Mouse (Mus musculus) right cerebral cortex, postnatal 4 days (tissue): ENCODE data around the gene Arhgap27.
"Not testable (repeated sequence)": the region's sequence is repeated elsewhere in the genome, so short reads cannot be mapped to it uniquely, and the experiment has no call there.

Experiments
- DNase-seq: peaks from one replicate; pipeline ENCODE4 v3.0.0-alpha.2; 2022

Gene Arhgap27

DNA sequence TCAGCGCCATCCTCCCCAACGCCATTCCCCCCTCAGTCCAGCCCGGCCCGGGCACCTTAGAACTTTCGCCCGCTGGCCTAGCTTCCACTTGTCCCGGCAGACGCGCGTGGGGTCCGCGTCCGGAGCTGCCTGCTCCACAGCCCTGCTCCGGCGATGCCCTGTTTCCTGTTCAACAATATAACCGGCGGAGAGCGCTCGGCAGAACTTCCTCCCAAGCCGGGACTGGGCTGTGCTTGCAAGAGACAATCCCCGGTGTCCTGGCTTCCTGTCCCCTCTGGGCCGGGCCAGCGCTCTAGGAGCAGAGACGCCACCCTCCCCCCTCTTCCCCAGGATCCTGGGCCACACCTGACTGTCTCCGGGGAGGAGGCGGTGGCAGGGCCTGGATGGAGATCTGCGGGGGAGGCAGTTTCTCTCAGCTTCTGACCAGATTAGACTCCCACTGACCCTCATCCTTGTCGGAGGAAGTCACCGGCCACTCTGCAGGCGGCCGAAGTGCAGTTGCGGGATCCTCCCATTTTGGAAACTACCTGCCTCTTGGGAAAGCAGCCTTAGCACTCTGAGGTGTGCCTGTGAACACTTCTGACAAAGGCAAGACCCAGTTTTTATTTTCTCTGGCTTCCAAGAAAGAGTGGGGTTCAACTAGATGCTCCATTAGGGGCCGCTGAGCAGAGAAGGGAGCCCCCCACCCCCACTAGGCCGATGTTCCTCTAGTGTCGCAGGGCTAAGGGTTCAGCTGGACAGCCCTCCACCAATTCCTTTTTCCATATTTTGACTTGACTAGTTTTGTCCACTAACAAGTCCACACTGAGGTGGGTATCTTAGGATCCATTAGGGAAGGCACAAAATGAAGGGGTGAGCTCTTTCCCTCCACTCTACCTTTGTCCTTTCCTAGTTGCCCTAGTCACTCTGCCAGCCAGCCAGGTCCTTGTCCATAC, at the start of gene Arhgap27:
Gene Arhgap27, minus strand, starts transcription at position 479 of the 935 bp plus-strand sequence.
- peak; percentile 39 for DNase-seq

DNA sequence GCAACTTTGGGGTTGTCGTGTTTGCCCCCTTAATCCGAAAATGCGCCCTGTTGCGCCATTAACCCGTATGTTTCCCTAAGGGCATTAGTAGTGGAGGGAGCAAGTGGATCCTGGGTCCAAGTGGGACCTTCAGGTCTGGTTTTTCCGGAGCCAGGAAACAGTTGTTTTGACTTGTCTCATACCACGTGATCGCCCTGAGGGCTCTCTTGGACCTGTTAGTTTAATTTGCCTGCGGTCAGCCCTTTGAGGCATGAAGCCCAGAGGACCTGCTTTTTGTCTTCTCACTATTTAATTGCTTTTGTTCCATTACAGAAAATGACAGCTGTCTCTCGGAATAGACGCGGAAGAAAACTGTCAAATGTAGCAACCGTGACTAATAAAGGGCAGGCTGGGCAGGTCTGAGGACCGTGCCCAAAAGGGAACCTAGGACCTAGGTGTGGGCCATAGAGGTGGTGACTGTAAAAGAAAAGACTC, 49.5 kb upstream of the Arhgap27 start:
- no peak for DNase-seq

DNA sequence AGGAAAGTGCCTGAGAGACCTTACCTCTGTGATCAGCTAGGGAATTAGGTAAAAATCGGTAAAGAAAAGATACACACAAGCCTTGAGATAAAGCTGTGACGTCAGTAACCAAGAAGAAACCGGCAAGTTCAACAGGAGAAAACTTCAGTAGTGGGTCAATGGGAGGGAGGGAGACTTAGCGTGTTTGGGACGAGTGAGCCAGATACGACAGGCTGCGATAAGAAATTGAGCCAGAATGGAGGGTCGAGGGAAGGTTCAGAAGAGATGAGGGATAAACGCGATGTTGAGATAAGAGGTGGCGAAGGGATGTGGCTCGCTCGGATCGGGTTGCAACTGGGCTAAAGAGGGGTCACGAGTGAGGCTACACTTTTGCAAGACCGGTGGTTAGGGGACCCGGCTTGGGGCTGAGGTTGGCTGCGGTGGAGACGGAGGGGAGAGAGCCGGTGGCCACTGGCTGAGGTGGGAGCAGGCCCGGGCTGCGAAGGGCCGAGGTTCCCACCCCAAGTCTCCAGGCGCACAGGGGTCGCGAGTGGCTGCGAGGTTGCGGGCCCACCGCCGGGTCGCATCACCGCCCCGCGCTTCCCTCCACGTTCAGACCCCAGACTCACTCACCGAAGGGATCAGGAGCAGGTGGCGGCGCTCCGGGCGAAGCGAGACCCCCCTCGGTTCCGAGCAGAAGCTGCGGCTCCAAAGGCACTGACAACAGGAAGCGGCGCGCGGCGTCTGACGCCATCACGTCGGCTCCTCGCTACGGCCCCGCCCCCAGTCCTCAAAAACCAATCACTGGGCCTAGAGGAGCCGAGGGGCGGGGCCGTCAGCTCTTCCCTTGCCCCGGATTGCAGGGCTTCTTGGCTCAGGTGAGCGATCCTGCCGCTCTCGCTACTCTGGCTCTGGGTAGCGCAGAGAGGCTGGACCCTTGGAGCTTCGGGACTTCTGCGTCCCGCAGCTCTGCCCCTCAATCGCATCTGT, 48.8 kb upstream of the Arhgap27 start, which contains the start of gene Plekhm1:
Gene Plekhm1, minus strand, starts transcription at position 707 of the 969 bp plus-strand sequence.
- peak; percentile 95 for DNase-seq

DNA sequence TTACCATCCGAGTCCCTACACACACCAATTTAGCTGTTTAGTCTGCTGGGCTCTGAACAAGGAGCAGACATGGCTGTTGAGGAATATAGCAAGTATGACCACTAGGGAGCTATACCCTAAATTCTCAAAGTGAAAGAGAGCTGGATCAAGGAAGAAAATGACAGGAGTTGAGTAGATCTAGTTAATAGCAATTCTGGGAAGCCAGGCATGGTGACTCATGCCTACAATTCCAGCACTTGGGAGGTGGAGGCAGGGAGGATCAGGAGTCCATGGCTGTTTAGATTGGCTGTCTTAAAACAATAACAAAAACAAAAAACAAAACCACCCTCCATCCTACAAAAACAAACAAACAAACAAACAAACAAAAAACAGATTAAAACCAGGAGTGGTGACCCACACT, 47.8 kb upstream of the Arhgap27 start:
- DNase-seq: no peak

DNA sequence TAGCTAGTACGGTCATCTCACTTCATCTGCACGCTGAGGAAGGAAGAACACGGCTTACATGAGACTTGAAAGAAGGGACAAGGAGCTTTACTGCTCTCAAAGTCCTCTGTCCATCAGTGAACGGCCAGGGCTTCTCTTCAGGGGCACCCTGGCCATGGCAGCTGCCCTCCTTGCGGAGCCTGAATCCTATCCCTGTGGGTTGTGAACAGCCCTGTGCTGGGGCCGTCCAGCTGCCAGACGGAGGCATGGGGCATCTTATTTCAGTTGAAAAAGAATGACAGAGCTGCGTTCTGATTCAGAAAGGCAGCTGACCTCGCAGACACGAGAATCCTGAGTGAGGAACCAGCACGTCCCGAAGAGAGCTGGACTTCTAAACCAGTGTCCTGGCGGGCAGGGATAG, 45.4 kb upstream of the Arhgap27 start:
- DNase-seq: no peak

DNA sequence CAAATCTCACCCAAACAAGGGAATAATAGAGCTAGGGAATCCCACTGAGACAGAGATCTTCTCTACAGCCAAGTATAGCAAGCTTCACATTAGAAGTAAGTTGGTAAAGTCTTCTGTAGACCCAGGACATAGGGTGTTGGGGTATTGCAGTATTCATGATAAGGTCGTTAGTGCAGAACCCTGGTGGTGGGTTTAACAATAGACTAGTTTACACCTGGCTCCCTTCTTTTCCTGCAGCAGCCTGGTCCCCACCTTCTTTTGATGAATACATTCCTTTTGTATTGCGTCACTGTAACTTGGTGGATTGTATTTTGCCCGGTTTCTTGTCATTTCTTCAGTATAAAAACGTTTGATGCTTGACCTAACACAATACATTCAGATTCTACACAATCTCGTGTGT, 43.6 kb upstream of the Arhgap27 start:
- DNase-seq: not testable (repeated sequence)

DNA sequence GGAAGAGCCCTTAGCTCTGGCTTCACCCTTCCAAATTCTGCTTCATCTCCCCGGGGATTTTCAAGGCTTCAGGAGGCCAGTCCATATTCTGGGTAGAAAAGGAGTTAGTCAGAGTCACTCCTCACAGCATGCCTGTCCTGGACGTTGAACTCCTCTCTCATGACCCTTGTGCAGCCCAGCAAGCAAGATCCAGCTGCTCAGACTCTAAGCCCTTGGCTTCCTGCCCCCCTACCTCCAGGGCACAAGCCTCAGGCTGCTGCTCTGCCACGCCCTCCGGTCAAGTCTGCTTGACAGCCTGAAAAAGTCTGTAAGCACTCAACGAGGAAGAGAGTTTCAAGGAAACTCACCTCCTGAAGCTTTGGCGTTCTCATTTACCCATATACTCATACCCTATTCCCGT, 43.1 kb upstream of the Arhgap27 start:
- DNase-seq: no peak

DNA sequence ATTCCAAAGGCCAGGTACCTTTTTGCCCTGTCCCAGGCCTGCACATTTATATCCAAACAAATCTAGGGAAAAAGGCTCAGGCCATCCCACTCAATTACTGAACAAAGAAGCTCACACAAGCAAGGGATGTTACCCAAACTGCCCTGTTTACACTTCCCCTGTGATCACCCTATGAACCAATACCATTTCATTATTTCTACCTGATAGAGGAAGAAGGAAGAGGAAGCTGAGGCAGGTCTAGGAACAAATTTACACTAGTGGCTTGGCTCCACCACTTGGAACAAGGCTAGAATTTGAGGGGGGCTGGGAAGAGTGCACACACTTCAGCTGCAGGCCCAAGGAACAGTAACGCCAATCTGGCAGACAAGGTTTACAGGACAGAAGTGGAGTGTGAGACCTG, 42.3 kb upstream of the Arhgap27 start:
- DNase-seq: no peak

DNA sequence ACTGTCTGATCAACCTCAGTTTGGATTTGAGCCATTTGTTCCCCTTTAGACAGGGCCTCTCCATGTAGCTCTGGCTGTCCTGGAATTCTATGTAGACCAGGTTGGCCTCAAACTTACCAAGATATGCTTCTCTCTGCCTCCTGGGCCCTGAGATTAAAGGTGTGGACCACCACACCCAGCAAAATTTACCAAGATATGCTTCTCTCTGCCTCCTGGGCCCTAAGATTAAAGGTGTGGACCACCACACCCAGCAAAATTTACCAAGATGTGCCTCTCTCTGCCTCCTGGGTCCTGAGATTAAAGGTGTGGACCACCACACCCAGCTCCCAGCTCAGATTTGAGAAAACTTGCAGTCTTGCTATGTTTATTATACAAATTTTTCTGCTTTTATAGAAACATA, 41.1 kb upstream of the Arhgap27 start:
- no peak for DNase-seq

DNA sequence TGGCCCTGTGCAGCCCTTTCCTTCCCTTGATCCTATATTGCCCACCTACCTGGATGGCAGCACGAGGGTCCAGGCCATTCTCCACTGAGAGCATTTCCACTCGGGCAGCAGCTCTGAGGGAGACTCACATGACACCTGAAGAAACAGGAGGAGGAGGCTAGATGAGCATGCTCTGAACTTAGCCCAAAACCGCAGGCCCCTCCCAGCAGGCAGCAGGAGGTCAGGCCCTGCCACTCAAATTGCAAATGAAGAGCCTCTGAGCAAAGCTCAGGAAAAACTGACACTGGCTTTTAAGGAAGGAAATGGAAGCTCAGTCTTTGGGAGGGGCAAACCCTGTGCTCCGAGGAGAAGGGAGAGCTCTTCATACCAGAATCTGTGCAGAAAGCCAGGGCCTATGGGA, 40.3 kb upstream of the Arhgap27 start:
- no peak for DNase-seq

DNA sequence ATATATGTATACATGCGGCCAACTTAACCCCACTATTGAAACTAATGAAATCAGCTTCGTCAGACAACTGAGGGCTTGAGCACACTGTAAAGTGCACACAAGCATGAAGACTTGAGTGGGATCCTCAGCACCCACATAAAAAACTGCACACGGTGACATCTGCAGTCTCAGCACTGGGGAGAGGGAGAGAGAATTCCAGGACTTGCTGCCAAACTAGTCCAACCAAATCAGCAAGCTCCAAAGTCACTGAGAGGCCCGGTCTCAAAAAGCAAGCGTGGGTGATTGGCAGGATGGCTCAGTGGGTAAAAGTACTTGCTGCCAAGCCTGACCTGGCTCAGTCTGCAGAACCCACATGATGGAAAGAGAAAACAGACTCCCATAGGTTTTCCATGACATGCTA, 39.2 kb upstream of the Arhgap27 start:
- no peak for DNase-seq

DNA sequence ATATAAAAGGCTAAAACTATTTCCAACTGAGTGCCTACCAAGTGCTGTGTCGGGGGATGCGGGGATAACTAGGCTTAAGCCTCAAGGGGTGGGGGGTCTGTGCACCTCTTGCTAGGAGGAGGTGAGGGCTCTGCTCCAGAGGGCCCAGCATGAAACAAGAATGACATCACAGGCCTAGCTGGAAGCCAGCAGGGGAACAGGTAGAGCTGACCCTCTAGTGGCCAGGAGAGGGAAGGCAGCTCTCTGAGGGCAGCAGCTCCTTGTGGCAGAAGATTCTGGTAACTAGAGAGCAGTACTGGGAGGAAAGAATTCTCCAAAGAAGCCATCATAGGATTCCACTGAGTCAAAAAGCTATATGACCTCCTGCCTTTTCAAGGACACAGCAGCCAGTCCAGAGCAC, 38.7 kb upstream of the Arhgap27 start:
- DNase-seq: peak; percentile 8

DNA sequence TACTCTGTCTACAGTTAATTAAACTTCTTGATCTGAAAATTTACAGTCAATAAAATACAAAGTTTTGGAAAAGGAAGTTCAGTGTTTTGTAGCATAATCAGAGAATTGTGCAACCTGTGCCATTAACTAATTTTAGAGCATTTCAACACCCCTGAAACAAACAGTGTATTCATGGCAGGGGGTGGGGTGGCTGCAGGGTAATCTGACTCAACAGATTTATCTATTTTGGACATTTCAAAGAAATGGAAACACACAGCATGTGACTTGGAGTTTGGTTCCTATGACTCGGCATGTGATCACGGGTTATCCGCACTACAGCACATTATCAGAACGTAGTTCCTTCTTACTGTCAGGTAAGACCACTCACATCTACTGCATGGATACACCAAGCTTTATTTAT, 36.5 kb upstream of the Arhgap27 start:
- no peak for DNase-seq

DNA sequence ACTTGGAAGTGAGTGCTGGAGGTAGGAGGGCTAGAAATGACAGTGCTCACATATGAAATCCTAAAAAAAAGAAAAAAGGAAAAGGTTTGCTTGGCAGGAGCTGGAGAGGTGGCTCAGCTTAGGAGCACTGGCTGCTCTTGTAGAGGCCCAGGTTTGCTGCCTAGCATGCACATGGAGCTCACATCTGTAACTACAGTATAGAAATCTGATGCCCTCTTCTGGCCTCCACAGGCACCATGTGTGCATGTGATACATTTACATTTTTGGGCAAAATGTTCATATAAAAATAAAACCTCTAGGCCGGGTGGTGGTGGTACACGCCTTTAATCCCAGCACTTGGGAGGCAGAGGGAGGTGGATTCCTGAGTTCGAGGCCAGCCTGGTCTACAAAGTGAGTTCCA, 35.6 kb upstream of the Arhgap27 start:
- no peak for DNase-seq

DNA sequence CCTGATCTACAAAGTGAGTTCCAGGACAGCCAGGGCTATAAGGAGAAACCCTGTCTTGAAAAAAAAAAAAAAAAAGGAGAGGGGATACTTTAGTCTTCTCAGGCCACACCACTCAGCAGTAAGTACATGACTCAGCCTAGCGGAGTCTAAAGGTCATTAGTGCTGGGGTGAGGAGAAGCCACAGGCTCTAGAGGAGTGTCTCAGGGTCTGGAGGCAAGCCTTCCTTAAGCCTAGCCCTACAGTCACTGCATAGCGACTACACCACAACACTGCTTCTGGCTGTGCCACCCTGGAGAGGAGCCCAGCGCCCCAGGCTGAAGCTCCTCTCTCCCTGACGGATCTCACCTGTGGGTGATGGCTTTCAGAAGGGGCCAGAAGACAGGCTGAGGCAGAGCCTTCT, 33.2 kb upstream of the Arhgap27 start:
- no peak for DNase-seq

DNA sequence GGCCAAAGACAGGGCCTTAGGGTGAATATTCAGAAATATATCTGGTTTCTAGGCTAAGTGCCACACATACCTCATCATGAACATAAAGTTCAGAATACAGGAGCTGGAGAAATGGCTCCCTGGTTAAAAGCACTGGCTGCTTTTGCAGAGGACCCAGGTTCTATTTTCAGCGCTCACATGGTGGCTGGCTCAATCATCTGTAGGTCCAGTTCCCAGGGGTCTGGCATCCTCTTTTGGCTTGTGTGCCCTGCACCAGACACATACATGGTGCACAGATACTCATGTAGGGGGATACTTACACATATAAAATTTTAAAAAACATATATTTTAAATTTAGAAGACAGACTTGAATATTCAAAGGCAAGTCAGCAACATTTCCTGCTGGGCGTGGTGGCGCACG, 32.7 kb upstream of the Arhgap27 start:
- DNase-seq: no peak

DNA sequence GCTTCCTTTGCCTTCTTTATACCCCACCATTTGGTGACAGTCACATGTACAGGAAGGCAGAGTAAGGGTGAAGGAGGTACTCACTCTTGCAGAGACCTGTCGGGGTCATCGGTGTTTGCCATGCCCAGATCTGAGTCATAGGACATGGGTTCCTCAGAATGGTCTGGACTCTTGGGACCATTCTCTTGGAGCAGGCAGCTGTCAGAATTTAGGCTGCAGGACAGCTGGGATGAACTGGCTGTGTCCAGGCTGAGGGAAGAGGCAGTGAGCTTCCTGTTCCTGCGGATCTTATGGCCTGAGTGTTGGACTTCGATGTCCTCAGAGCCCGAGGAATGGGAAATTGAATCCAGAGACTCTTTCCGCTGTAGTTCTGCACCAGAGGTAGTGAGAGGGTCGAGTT, 31.1 kb upstream of the Arhgap27 start:
- no peak for DNase-seq

DNA sequence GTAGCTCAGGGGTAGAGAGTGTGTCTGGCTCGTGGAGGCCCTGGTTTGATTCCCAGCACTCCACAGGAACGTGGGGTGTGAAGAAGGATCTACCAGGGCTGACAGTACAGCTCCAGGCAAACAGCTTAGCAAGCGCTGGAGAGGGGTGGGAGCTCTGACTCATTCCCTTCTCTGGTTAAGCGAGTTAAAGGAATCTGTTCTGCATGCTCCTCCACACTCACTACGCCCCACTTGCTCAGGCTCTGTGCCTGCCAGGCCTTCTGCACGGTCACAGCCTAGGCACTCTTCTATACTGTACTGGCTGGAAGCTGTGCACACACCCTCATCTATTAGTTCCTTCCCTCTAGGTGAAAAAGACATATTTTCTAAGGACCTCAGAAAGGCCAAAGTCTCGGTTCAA, 30.5 kb upstream of the Arhgap27 start:
- DNase-seq: no peak

DNA sequence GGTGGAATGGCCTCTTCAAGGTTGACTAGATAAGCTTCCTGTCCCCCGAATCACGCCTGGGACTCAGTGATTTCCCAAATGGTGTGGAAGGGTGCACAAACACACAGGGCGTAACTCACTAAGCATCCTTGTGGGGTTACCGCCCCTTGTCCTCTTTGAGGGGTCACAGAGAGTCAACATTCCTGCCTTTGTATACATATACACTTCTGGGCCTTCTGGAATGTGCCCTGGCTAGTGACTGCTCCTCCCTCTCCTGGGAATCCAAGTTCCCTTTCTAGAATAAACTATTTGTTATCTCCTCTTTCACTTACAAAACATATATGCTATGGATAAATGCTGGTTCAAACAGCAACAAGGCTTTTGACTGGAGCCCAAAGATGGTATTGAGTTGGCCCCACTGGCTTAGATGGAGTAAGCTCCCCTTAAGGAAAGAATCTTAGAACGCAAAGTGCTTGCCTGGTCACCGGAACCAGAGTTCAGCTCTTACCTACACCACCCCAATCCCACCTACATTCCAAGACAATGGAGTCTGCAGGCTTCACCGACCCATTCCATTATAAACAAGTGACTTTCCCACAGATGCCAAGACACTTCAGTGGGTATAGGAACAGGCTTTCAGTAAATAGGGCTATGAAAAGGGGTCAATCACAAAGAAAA, 24.5 kb upstream of the Arhgap27 start:
- DNase-seq: no peak

DNA sequence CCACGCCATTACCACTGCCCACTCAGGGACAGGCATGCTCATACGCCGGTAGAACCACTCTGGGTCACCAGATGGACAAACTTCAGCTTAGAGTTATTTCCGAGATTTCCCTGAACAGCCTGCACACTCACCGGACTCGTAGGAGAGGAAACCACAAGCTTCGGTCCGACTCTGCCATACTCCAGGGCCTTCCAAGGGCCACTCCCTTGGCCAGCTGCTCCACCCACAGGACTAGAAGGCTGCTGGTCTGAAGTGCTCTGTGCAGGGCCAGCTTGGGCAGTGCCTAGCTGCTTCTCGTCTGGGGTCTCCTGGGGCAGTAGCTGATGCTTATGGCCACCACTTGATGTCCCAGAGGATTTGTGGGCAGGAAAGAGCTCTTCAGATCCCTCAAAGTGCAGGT, 23.3 kb upstream of the Arhgap27 start:
- no peak for DNase-seq

DNA sequence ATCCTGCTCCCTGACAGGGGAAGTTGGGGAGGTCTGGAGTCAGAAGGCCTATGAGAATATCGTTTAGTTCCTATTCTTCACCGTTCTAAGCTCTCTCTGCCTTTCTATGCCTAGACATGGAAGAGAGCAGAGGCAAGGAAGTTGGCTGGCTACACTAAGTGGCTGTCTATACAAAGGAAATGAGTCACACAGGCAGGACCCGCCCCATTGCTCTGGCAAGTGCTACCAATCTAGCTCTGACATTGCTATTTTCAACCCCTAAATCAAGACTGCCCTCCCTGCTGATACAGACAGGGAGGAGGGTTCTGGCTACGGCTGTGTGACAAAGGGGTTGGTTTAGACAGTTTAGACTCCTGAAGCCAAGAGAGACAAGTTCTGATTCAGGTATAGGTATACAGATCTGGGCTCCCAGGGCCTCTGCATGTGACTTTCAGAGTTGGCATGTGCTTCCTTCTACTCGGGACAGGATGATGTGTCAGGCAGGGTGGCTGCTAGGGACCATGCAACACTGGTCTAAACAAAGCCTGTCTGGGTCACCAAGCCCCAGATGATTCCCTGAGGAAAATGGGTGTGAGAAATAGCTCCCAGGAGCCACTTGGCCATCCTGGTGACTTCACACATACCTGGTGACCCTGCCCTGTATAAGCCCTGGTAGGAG, 18.6 kb upstream of the Arhgap27 start:
- DNase-seq: no peak

DNA sequence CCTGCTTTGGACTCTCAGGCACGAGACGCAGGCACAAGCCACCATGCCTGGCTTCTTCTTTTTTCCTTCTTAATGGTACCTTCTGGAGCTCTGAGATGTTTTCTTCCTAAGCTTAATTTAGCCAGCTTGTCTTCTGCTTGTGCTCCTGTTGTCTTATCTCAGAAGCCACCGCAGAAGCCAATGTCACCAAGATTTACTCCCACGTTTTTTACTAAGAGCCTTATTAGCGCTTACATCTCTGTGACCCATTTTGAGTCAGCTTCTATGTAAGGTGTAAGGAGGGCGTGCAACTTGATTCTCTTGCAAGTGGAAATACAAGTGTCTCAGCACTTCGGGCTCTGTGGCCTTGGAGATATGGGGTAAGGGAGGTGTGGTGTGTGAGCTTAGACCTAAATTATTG, 18.0 kb upstream of the Arhgap27 start:
- no peak for DNase-seq
